Mouse (Mus musculus): ENCODE data around the gene Eif5. TPM values are rescaled to one million over a fixed set of nuclear protein-coding genes. Genes with fewer than 3 reads are reported as not detected.

Eif5 gene
- polyA plus RNA-seq, 1 experiment from 2014 or later = 511 TPM

- ATAC-seq (ENCODE audit: insufficient number of reproducible peaks, low FRiP score, low TSS enrichment, low read depth) = no peak
- H3K36me3 ChIP-seq = no peaks in the 10 kb centered on the region
- H3K27me3 ChIP-seq = no peaks in the 10 kb centered on the region
- no peaks in the 10 kb centered on the region for H3K9me3 ChIP-seq
- no peak overlapping the region for H3K27ac ChIP-seq
- H3K4me3 ChIP-seq = no peak overlapping the region
- no peaks in the 10 kb centered on the region for H3K4me1 ChIP-seq
- no peak overlapping the region for H3K9ac ChIP-seq
- no peak overlapping the region for H3K4me2 ChIP-seq
- 83% methylated on average over 12 of the region's 12 CpGs for WGBS
Measured at GRCm38 (mm10) chr12:111512572-111513063, 25.2 kb upstream of the Eif5 start.

GRCm38 (mm10) chr12:111513673-111514072, 24.1 kb upstream of the Eif5 start:
- Histone ChIP-seq H3K36me3 (no peaks in the 10 kb centered on the region), H3K27ac (no peak overlapping the region), H3K4me3 (no peak overlapping the region), H3K4me1 (no peaks in the 10 kb centered on the region), H3K4me2 (no peak overlapping the region), H3K9ac (no peak overlapping the region), H3K27me3 (no peaks in the 10 kb centered on the region), H3K9me3 (no peaks in the 10 kb centered on the region)
- ATAC-seq (ENCODE audit: insufficient number of reproducible peaks, low FRiP score, low TSS enrichment, low read depth) = no peak
- 70% methylated on average over 5 of the region's 5 CpGs for WGBS

GRCm38 (mm10) chr12:111514231-111514792, 23.5 kb upstream of the Eif5 start:
- H3K9me3 ChIP-seq = no peaks in the 10 kb centered on the region
- no peaks in the 10 kb centered on the region for H3K27me3 ChIP-seq
- no peaks in the 10 kb centered on the region for H3K4me1 ChIP-seq
- H3K4me2 ChIP-seq = no peak overlapping the region
- no peak overlapping the region for H3K4me3 ChIP-seq
- ATAC-seq (ENCODE audit: insufficient number of reproducible peaks, low FRiP score, low TSS enrichment, low read depth) = no peak
- H3K36me3 ChIP-seq = no peaks in the 10 kb centered on the region
- H3K9ac ChIP-seq = no peak overlapping the region
- H3K27ac ChIP-seq = no peak overlapping the region
- 59% methylated on average over 7 of the region's 7 CpGs for WGBS

- ATAC-seq (ENCODE audit: insufficient number of reproducible peaks, low FRiP score, low TSS enrichment, low read depth) = no peak
- WGBS = 82% methylated on average over 7 of the region's 7 CpGs
- Histone ChIP-seq H3K4me3 (no peak overlapping the region), H3K36me3 (no peaks in the 10 kb centered on the region), H3K4me2 (no peak overlapping the region), H3K9me3 (no peaks in the 10 kb centered on the region), H3K27ac (no peak overlapping the region), H3K27me3 (no peaks in the 10 kb centered on the region), H3K4me1 (no peaks in the 10 kb centered on the region), H3K9ac (no peak overlapping the region)
Measured at GRCm38 (mm10) chr12:111514874-111515649, 22.8 kb upstream of the Eif5 start.

- 92% methylated on average over 5 of the region's 5 CpGs for WGBS
- ATAC-seq (ENCODE audit: insufficient number of reproducible peaks, low FRiP score, low TSS enrichment, low read depth) = no peak
Measured at GRCm38 (mm10) chr12:111515920-111516319, 21.9 kb upstream of the Eif5 start.

GRCm38 (mm10) chr12:111516826-111517225, 21.0 kb upstream of the Eif5 start:
- Histone ChIP-seq H3K9me3 (no peaks in the 10 kb centered on the region), H3K4me3 (no peak overlapping the region), H3K9ac (no peak overlapping the region), H3K4me1 (no peaks in the 10 kb centered on the region), H3K27me3 (no peaks in the 10 kb centered on the region), H3K36me3 (no peaks in the 10 kb centered on the region), H3K4me2 (no peak overlapping the region), H3K27ac (no peak overlapping the region)
- 83% methylated on average over 6 of the region's 6 CpGs for WGBS
- ATAC-seq (ENCODE audit: insufficient number of reproducible peaks, low FRiP score, low TSS enrichment, low read depth) = no peak

More at GRCm38 (mm10) chr12:111515920-111516319, 21.9 kb upstream of the Eif5 start:
- Histone ChIP-seq H3K4me1 (no peaks in the 10 kb centered on the region), H3K27me3 (no peaks in the 10 kb centered on the region), H3K4me2 (no peak overlapping the region), H3K9ac (no peak overlapping the region), H3K36me3 (no peaks in the 10 kb centered on the region), H3K4me3 (no peak overlapping the region), H3K27ac (no peak overlapping the region), H3K9me3 (no peaks in the 10 kb centered on the region)

GRCm38 (mm10) chr12:111517901-111518300, 19.9 kb upstream of the Eif5 start:
- WGBS = 55% methylated on average over 4 of the region's 4 CpGs
- no peaks in the 10 kb centered on the region for H3K4me1 ChIP-seq
- no peak for ATAC-seq (ENCODE audit: insufficient number of reproducible peaks, low FRiP score, low TSS enrichment, low read depth)
- H3K9me3 ChIP-seq = no peaks in the 10 kb centered on the region
- no peak overlapping the region for H3K9ac ChIP-seq
- no peaks in the 10 kb centered on the region for H3K36me3 ChIP-seq
- no peak overlapping the region for H3K27ac ChIP-seq
- H3K4me2 ChIP-seq = no peak overlapping the region
- H3K27me3 ChIP-seq = no peaks in the 10 kb centered on the region
- no peak overlapping the region for H3K4me3 ChIP-seq

GRCm38 (mm10) chr12:111518391-111518790, 19.4 kb upstream of the Eif5 start:
- Histone ChIP-seq H3K27me3 (no peaks in the 10 kb centered on the region), H3K36me3 (no peaks in the 10 kb centered on the region), H3K9me3 (no peaks in the 10 kb centered on the region), H3K4me3 (no peak overlapping the region), H3K9ac (no peak overlapping the region), H3K4me1 (no peaks in the 10 kb centered on the region), H3K27ac (no peak overlapping the region), H3K4me2 (no peak overlapping the region)
- ATAC-seq (ENCODE audit: insufficient number of reproducible peaks, low FRiP score, low TSS enrichment, low read depth) = no peak
- WGBS = 86% methylated on average over 9 of the region's 9 CpGs

GRCm38 (mm10) chr12:111519821-111520220, 18.0 kb upstream of the Eif5 start:
- no peaks in the 10 kb centered on the region for H3K4me1 ChIP-seq
- no peak overlapping the region for H3K4me3 ChIP-seq
- no peak overlapping the region for H3K9ac ChIP-seq
- H3K27ac ChIP-seq = no peak overlapping the region
- no peak overlapping the region for H3K4me2 ChIP-seq
- WGBS = 66% methylated on average over 5 of the region's 5 CpGs
- H3K9me3 ChIP-seq = no peaks in the 10 kb centered on the region
- no peak for ATAC-seq (ENCODE audit: insufficient number of reproducible peaks, low FRiP score, low TSS enrichment, low read depth)
- no peaks in the 10 kb centered on the region for H3K27me3 ChIP-seq
- no peaks in the 10 kb centered on the region for H3K36me3 ChIP-seq

- Histone ChIP-seq H3K9ac (no peak overlapping the region), H3K27me3 (no peaks in the 10 kb centered on the region), H3K9me3 (no peaks in the 10 kb centered on the region), H3K27ac (no peak overlapping the region), H3K4me3 (no peak overlapping the region), H3K36me3 (no peaks in the 10 kb centered on the region), H3K4me2 (no peak overlapping the region), H3K4me1 (no peaks in the 10 kb centered on the region)
- ATAC-seq (ENCODE audit: insufficient number of reproducible peaks, low FRiP score, low TSS enrichment, low read depth) = no peak
- 83% methylated on average over 2 of the region's 2 CpGs for WGBS
Measured at GRCm38 (mm10) chr12:111520994-111521393, 16.8 kb upstream of the Eif5 start.

GRCm38 (mm10) chr12:111524469-111524868, 13.3 kb upstream of the Eif5 start:
- Histone ChIP-seq H3K4me1 (no peaks in the 10 kb centered on the region), H3K27me3 (no peaks in the 10 kb centered on the region), H3K27ac (no peak overlapping the region), H3K4me2 (no peak overlapping the region), H3K9me3 (no peaks in the 10 kb centered on the region), H3K9ac (no peak overlapping the region), H3K4me3 (no peak overlapping the region), H3K36me3 (no peaks in the 10 kb centered on the region)
- 58% methylated on average over 1 of the region's 1 CpGs for WGBS
- ATAC-seq (ENCODE audit: insufficient number of reproducible peaks, low FRiP score, low TSS enrichment, low read depth) = no peak

GRCm38 (mm10) chr12:111524883-111525282, 12.9 kb upstream of the Eif5 start:
- WGBS = 73% methylated on average over 3 of the region's 3 CpGs
- Histone ChIP-seq H3K27me3 (no peaks in the 10 kb centered on the region), H3K9me3 (no peaks in the 10 kb centered on the region), H3K4me1 (no peaks in the 10 kb centered on the region), H3K9ac (no peak overlapping the region), H3K4me2 (no peak overlapping the region), H3K4me3 (no peak overlapping the region), H3K36me3 (no peaks in the 10 kb centered on the region), H3K27ac (no peak overlapping the region)
- no peak for ATAC-seq (ENCODE audit: insufficient number of reproducible peaks, low FRiP score, low TSS enrichment, low read depth)
